Mouse (Mus musculus) spleen, postnatal 10 days (tissue): ENCODE data around the gene Ppp1r3d.
A peak's percentile ranks its signal among the peaks of the same experiment; 100 is the strongest.

Source experiments
- DNase-seq, 2 experiments: peaks; one replicate each; pipeline ENCODE4 v3.0.0; 2021 to 2022; ENCODE audit warnings: low spot score in 2 of 2

Ppp1r3d gene

GRCm38 (mm10) chr2:178413481-178414260, 601 bp downstream of the Ppp1r3d start:
- DNase-seq = no peak

- DNase-seq = no peak
Measured at GRCm38 (mm10) chr2:178413081-178413480, 1.2 kb downstream of the Ppp1r3d start.

- DNase-seq = no peak
Measured at GRCm38 (mm10) chr2:178412598-178412997, 1.7 kb downstream of the Ppp1r3d start.

GRCm38 (mm10) chr2:178410286-178410685, 4.0 kb downstream of the Ppp1r3d start:
- no peak for DNase-seq

- no peak for DNase-seq
Measured at GRCm38 (mm10) chr2:178409024-178409423, 5.2 kb downstream of the Ppp1r3d start.

- DNase-seq = peak in 1 of 2 experiments; percentile 30
Measured at GRCm38 (mm10) chr2:178407053-178407815, 7.0 kb downstream of the Ppp1r3d start, which contains the start of gene Sycp2. Sycp2 (minus strand) TSS chr2:178407685.
